Mouse (Mus musculus) hindbrain, embryonic 11.5 days (tissue): Measurements from ENCODE around the gene Opcml. TPM values are rescaled to one million over a fixed set of nuclear protein-coding genes. Genes with fewer than 3 reads are reported as not detected.

ENCODE experiments used
- ATAC-seq: fragments of 200-750 bp; cut with Nextera tagmentation; 2 replicates; pipeline ENCODE4 v1.8.0; 2017; ENCODE audit warnings: mild to moderate bottlenecking, moderate TSS enrichment, moderate library complexity; ENCODE audit not compliant: low FRiP score
- DNase-seq: peaks from one replicate; pipeline ENCODE4 v3.0.0-alpha.2; 2015; ENCODE audit warnings: low spot score
- H3K27ac ChIP-seq: fragments of 300-500 bp; sonication (generic); 2 replicates; pipeline ENCODE4 v1.5.1; 2014; ENCODE audit warnings: mild to moderate bottlenecking, low read depth, low read length
- H3K27me3 ChIP-seq: fragments of 300-500 bp; sonication (generic); 2 replicates; pipeline ENCODE4 v1.6.1; 2014; ENCODE audit warnings: mild to moderate bottlenecking, low read length, moderate library complexity, mixed read lengths; ENCODE audit not compliant: control insufficient read depth, insufficient read depth
- H3K36me3 ChIP-seq: fragments of 300-500 bp; sonication (generic); 2 replicates; pipeline ENCODE4 v1.6.1; 2014; ENCODE audit warnings: mild to moderate bottlenecking, low read length, moderate library complexity, mixed read lengths; ENCODE audit not compliant: control insufficient read depth, insufficient read depth
- H3K4me1 ChIP-seq: fragments of 300-500 bp; sonication (generic); replicated peaks from 2 replicates; pipeline ENCODE4 v1.6.1; 2014; ENCODE audit warnings: low read length, mixed read lengths; ENCODE audit not compliant: control insufficient read depth, insufficient read depth
- H3K4me2 ChIP-seq: fragments of 300-500 bp; sonication (generic); replicated peaks from 2 replicates; pipeline ENCODE4 v1.6.1; 2014; ENCODE audit warnings: mild to moderate bottlenecking, low read depth, low read length
- H3K4me3 ChIP-seq: fragments of 300-500 bp; sonication (generic); 2 replicates; pipeline ENCODE4 v1.5.1; 2014; ENCODE audit warnings: low read depth, low read length
- H3K9ac ChIP-seq: fragments of 300-500 bp; sonication (generic); 2 replicates; pipeline ENCODE4 v1.6.1; 2014; ENCODE audit warnings: low read depth, low read length
- H3K9me3 ChIP-seq: fragments of 300-500 bp; sonication (generic); 2 replicates; pipeline ENCODE4 v1.6.1; 2016; ENCODE audit warnings: low read length; ENCODE audit not compliant: control insufficient read depth
- WGBS: fragments of 180-500 bp; shearing (Covaris S2); extraction: QIAGEN DNeasy Blood & Tissue Kit; methylation state at CpG from one replicate; pipeline ENCODE4 v1.1.7; 2014; 5-methylcytosine and 5-hydroxymethylcytosine counted together
- polyA plus RNA-seq: library from polyadenylated mRNA; unstranded; fragments of >200 nt; fragmentation: Nextera tagmentation; extraction: Ambion mirVana; gene quantifications from 2 replicates; pipeline ENCODE4 v1.2.1, GENCODE M21; 2014

Gene Opcml
- polyA plus RNA-seq, 1 experiment from 2014 or later = 5.7 TPM

DNA sequence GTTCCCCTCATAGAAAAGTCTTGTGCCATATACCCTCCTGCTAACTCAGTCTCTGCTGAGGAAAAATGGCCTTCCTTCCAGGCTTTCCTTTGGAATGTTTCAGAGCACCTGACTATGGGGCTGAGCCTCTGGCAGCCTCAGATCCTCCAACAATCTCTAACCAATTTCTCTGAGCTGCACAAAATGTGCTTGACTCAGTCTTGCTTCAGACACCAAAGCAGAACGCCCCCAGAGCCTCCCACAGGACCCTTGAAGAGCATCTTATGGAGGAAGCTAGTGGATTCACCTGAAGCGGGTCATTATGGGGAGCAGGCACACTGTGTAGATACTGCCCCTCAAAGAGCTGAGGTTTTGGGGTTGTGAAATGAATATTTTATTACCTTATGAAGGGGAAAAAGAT lies 386.5 kb downstream of the Opcml start:
- Histone ChIP-seq H3K9ac (no peak overlapping the region), H3K4me3 (no peak overlapping the region), H3K36me3 (no peaks in the 10 kb centered on the region), H3K4me2 (no peak overlapping the region), H3K27me3 (no peaks in the 10 kb centered on the region), H3K9me3 (no peaks in the 10 kb centered on the region), H3K27ac (no peak overlapping the region), H3K4me1 (no peaks in the 10 kb centered on the region)
- WGBS = 90% methylated on average over 2 of the region's 2 CpGs
- ATAC-seq = no peak
- no peak for DNase-seq

DNA sequence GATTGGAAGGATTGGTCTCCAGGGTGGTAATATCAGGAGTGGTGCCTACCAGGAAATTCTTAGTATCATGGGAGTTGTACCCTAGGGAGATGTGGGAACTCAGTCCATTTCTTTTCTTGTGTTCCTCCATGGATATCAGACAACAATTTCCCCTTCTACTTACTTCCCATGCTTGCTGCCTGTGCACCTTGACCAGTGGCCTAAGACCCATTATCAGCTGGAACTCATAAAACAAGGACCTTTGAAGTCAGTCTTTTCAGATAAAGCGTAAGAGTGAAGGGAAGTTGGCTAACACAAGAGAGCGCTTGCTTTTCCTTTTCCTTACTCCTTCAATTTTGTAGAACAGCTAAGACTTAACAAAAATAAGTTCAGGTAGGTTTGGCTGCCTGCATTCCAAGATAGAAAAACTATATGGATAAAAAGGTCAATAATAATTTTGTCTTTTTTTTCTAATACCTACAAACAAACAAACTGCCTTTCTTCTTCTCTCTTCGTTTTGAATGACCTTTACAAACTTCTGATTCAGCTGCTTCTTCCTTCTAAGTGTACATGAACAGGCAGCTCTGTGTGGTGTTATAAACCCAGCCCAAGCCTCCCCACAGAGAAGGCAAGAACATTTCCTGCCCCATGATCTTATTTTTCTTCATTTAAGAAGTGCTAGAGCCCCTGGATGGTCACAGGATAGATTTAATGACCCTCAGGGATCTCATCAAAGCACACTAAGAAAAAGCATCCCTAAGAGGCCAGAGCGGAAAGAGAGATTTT lies 387.7 kb downstream of the Opcml start:
- WGBS = 87% methylated on average over 4 of the region's 4 CpGs
- no peak overlapping the region for H3K9ac ChIP-seq
- H3K27ac ChIP-seq = no peak overlapping the region
- DNase-seq (no peak), ATAC-seq (no peak)
- H3K27me3 ChIP-seq = no peaks in the 10 kb centered on the region
- no peaks in the 10 kb centered on the region for H3K4me1 ChIP-seq
- H3K4me2 ChIP-seq = no peak overlapping the region
- no peaks in the 10 kb centered on the region for H3K9me3 ChIP-seq
- H3K4me3 ChIP-seq = no peak overlapping the region
- H3K36me3 ChIP-seq = no peaks in the 10 kb centered on the region

DNA sequence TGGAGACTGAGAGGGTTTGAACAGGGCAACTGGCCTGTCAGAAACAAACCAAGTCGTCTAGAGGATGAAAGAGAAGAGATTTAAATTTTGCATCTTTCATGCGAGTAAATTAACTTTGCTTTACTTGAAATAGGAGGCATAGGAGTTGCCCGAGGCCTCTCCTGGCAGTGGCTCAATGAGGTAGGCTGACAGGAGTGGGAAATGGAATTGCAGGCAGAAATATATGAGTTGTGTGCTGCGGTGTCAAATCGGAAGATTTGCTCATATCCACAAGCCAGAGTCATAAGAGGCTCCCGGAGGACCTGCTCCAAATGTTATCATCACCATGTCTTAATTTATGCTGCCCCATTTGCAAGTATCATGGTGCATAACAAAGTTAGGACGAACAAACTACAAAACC lies 391.3 kb downstream of the Opcml start:
- no peak overlapping the region for H3K4me3 ChIP-seq
- H3K36me3 ChIP-seq = no peaks in the 10 kb centered on the region
- no peaks in the 10 kb centered on the region for H3K4me1 ChIP-seq
- no peak overlapping the region for H3K9ac ChIP-seq
- no peak overlapping the region for H3K27ac ChIP-seq
- H3K4me2 ChIP-seq = no peak overlapping the region
- DNase-seq (no peak), ATAC-seq (no peak)
- H3K27me3 ChIP-seq = no peaks in the 10 kb centered on the region
- H3K9me3 ChIP-seq = no peaks in the 10 kb centered on the region
- WGBS = 79% methylated on average over 7 of the region's 7 CpGs

DNA sequence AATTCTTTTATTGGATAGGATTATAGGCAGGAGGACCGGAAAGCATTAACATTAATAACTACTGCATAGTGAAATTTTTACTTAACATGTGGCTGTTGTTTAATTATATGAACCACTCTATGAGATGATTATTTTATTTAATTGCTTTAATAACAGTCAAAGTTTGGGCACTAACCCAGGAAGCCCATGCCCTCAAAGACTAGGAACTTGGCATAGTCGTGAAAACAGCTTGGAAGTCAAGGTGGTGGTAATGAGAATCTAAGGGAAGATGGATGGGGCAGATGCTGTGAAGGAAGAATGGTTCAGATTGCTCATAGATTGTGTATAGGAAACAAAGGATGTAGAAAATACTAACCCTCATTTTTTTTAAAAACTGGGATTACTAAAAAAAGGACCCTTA lies 399.7 kb downstream of the Opcml start:
- Histone ChIP-seq H3K27ac (no peak overlapping the region), H3K4me2 (no peak overlapping the region), H3K4me3 (no peak overlapping the region), H3K27me3 (no peaks in the 10 kb centered on the region), H3K36me3 (no peaks in the 10 kb centered on the region), H3K9me3 (no peaks in the 10 kb centered on the region), H3K4me1 (no peaks in the 10 kb centered on the region), H3K9ac (no peak overlapping the region)
- WGBS = 87% methylated on average over 2 of the region's 2 CpGs
- ATAC-seq (no peak), DNase-seq (no peak)

DNA sequence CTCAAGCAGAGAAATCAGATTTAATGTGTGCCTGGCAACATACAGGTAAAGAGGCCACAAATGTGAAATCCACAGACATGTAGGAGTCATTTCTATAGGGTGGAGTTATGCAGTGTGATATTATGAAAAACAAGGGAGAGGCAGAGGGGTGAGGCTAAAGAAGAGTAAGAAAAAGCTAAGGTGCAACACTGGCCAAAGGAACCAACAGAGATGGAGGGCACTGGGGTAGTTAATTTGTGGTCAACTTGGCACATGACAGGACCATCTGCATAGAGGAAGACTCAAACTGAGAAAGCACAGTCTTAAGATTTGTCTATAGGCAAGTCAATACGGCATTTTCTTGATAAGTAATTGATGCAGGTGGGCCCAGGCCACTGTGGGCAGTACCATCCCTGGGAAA lies 400.2 kb downstream of the Opcml start:
- 80% methylated on average over 1 of the region's 1 CpGs for WGBS
- Histone ChIP-seq H3K4me2 (no peak overlapping the region), H3K9ac (no peak overlapping the region), H3K4me1 (no peaks in the 10 kb centered on the region), H3K4me3 (no peak overlapping the region), H3K36me3 (no peaks in the 10 kb centered on the region), H3K27me3 (no peaks in the 10 kb centered on the region), H3K27ac (no peak overlapping the region), H3K9me3 (no peaks in the 10 kb centered on the region)
- no peak for ATAC-seq
- no peak for DNase-seq

DNA sequence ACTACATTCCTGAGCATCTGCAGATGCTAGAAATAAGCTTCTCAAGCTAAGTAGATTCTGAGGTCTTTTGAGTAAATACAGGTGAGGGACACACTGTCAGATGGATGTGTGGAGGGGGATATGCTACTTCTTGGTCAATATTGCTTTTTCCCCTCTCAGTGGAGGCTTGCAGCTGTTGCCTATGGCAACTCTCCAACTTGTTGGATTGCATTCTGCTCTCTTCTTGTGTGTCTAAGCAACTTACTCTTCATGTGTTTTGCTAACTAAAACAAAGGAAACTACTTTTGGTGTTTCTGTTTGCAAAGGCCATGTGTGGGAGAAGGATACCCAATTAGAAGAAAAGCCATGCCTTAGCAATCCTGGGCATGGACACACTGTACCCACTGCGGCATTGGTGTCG lies 406.0 kb downstream of the Opcml start:
- Histone ChIP-seq H3K4me2 (no peak overlapping the region), H3K9ac (no peak overlapping the region), H3K27ac (no peak overlapping the region), H3K9me3 (no peaks in the 10 kb centered on the region), H3K4me3 (no peak overlapping the region), H3K27me3 (no peaks in the 10 kb centered on the region), H3K36me3 (no peaks in the 10 kb centered on the region), H3K4me1 (no peaks in the 10 kb centered on the region)
- ATAC-seq (no peak), DNase-seq (no peak)
- 94% methylated on average over 2 of the region's 2 CpGs for WGBS

DNA sequence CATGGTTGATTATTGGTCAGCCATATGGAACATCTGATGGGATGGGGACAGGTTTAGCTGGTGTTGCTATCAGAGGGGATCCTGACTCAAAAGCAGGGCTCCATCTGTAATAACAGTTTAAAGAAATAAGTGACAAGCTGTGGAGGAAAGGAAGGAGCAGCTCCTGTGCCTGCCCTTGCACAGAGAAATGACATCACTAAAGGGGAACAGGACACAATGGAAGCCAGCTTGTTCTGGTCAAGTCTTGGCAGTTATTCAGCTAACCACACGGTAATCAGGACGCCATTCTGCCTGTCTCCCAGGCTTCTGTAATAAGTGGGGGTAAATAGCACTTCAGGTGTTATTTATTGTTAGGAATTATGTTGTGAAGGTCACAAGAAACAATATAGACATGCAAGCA lies 406.5 kb downstream of the Opcml start:
- H3K4me1 ChIP-seq = no peaks in the 10 kb centered on the region
- no peak for DNase-seq
- H3K9ac ChIP-seq = no peak overlapping the region
- no peak for ATAC-seq
- no peak overlapping the region for H3K27ac ChIP-seq
- no peak overlapping the region for H3K4me3 ChIP-seq
- H3K4me2 ChIP-seq = no peak overlapping the region
- H3K9me3 ChIP-seq = no peaks in the 10 kb centered on the region
- WGBS = 78% methylated on average over 2 of the region's 2 CpGs
- H3K27me3 ChIP-seq = no peaks in the 10 kb centered on the region
- no peaks in the 10 kb centered on the region for H3K36me3 ChIP-seq

DNA sequence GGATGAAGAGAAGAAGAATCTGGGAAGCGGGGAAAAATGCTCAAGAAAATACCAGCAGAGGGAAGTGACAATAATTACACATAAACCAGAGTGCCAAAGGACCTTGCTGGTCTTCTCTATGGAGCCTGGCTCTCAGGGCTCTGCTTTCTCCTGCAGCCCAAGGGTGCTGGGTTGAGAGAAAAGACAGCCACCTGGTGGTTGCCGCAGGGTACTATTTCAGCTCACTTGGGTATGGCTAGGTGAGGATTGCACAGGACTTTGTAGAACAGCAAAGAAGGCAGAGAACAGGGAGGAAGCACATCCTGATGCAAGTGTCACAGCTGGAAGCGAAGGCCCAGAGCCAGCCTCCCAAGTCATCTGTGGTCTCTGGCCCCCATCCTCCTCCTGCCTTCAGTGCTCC lies 407.1 kb downstream of the Opcml start:
- no peak overlapping the region for H3K4me2 ChIP-seq
- DNase-seq = peak; percentile 64
- no peaks in the 10 kb centered on the region for H3K27me3 ChIP-seq
- no peaks in the 10 kb centered on the region for H3K9me3 ChIP-seq
- WGBS = 54% methylated on average over 3 of the region's 3 CpGs
- no peak overlapping the region for H3K27ac ChIP-seq
- H3K36me3 ChIP-seq = no peaks in the 10 kb centered on the region
- no peak for ATAC-seq
- H3K4me3 ChIP-seq = no peak overlapping the region
- no peak overlapping the region for H3K9ac ChIP-seq
- no peaks in the 10 kb centered on the region for H3K4me1 ChIP-seq

DNA sequence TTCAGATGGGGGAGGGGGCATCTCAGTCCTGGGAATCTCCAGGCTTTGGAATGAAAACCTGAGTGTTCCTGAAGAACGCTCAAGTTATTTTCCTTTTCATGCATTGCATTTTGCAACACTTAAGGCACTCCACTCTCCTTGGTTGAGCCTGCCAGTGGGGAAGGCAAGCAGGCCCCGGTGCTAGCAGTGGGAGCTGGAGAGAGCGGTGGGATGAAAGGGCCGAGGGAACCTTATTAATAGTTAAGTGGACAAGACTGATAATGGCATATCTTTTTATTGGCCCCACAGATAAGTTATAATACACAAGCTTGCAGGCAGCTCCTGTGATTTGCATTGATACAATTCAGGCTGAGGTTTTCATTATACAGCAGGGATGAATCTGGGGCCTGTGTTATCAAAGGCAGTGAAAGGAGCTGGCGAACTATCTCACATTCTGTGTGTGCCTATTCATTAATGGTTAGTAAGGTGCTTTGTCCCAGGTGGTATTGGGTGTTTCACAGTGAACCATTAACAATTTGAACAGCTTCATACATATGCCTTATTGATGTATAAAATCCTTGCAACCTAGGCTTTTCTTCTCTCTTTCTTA lies 407.6 kb downstream of the Opcml start:
- WGBS = 87% methylated on average over 5 of the region's 5 CpGs
- Histone ChIP-seq H3K27me3 (no peaks in the 10 kb centered on the region), H3K9ac (no peak overlapping the region), H3K4me1 (no peaks in the 10 kb centered on the region), H3K9me3 (no peaks in the 10 kb centered on the region), H3K36me3 (no peaks in the 10 kb centered on the region), H3K4me2 (no peak overlapping the region), H3K27ac (no peak overlapping the region), H3K4me3 (no peak overlapping the region)
- ATAC-seq (no peak), DNase-seq (no peak)
